Mouse (Mus musculus) kidney, adult 9 months (tissue): Measurements from ENCODE around the gene Olfr482.

ENCODE experiments used
- DNase-seq: peaks from one replicate; pipeline ENCODE4 v3.0.0; 2022

The Olfr482 gene

DNA sequence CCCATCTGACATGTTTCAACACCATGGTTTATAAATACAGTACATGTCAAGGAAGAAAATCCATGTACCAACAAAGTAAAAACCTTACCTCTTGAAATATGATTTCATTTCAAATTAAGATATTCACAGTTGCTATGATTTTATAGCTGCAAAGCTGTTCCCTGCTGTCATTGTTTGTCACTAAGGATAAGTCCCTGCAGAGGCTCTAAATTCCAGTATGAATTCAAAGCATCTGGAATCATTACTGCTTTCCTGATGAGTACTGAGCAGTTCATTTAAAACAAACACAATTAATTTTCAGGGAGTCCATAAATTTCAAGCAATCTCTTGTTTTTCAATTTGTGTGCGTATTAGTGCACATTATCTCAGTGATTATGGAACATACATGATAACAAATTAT is at the start of gene Olfr482:
Gene Olfr482 (minus strand): TSS at position 101 of the 400 bp plus-strand sequence.
- no peak for DNase-seq

DNA sequence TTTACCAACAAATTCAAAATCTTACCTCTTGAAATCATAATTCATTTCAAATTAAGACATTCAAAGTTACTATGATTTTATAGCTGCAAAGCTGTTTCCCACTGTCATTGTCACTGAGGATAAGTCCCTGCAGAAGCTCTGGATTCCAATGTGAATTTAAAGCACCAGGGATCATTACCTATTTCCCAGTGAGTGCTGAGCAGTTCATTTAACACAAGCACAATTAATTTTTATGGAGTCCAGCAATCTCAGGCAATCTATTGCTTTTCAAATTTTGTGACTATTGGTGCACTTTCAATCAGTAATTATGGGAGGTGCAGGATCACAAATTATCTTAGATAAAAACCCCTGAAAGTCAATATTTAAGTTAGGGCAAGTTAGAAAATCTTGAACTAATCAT is 30.0 kb upstream of the Olfr482 start, which contains the start of gene Olfr484:
Gene Olfr484 (minus strand): TSS at position 101 of the 400 bp plus-strand sequence.
- DNase-seq, result no peak

DNA sequence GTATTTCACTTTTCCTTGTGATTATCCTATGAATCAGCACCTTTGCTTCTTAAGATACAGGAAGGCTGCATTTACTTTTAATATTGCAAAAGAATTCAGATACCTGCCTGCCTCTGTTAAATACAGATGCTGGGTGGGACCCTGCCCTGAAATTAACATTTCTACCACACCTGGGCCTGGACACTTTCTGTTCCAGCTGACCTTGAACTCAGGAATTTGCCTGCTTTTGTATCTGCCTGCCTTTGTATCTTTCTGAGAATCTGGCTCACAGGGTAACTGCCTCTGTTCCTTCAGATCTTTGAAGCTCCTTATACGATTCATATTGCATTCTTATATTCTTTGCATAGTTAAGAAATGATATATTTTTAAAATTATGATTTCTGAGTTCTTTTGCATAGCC is 24.0 kb upstream of the Olfr482 start:
- no peak for DNase-seq

DNA sequence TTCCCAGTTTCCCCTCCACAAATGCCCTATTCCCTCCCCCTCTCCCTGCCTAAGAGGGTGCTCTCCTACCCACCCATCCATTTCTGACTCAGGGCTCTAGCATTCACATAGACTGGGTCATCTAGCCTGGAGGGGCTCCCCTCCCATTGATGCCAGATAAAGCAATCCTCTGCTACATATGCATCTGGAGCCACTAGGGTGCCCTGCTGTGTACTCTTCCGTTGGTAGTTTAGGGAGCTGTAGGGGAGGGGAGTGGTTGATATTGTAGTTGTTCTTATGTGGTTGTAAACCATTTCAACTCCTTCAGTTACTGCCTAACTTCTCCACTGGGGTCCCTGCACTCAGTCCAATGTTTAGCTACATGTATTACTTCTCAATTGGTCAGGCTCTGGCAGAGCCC is 23.3 kb upstream of the Olfr482 start:
- DNase-seq, result no peak

DNA sequence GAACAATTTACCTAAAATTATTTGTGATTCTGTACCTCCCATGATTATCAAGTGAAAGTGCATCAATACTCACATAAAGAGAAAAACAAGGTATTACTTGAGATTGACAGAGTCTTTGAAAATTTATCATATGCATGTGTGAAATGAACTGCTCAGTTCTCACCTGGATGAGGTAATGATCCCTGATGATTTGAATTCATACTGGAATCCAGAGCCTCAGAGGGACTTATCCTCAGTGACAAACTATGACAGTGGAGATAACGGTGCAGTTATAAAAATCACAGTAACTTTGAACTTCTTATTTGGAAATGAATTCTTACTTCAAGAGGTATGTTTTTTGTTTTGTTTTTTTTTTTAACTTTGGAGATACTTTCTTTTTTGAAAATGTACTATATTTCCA is 3.2 kb upstream of the Olfr482 start, which contains the start of gene Olfr483:
Gene Olfr483 (plus strand): TSS at position 301 of the 400 bp plus-strand sequence.
- DNase-seq, result no peak

DNA sequence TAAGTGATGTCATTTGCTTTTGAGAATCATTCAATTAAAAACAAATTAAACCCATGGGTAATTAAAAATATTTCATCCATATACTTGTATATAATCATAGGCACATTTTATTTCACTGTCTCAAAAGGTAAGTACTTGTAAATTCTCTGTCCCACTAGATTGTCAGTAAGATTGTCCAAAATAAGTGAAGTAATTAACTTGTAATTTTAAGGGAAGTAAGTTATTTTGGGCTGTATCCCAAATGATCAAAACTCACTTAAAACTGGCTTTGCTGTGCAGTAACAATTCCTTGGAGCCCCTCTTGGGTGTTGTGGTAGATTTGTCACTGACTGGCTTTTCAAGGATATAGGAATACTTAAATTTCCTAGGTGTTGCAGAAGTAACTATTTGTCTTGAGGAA is 17.8 kb downstream of the Olfr482 start, which contains the start of gene Olfr481:
Gene Olfr481 (plus strand): TSS at position 301 of the 400 bp plus-strand sequence.
- no peak for DNase-seq

DNA sequence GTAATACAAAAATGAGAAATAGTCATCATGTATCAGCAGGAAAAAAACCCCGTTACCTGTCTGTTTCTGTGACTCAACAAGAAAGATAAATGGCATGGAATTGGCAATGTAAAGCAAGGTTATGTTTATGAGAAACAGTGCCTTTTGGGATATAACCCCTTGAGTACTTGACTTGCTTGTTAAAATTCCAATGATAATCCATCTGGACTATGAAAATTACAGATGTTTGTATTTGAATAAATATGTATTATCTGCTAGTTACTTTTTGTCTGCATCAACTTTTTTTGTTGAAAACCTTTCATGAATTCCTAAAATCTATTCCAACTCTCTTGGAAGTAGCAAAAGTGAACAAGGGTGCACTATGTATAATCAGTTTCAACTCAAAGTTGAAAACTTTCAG is 30.1 kb downstream of the Olfr482 start, which contains the start of gene Olfr480:
Gene Olfr480 (minus strand): TSS at position 101 of the 400 bp plus-strand sequence.
- no peak for DNase-seq

DNA sequence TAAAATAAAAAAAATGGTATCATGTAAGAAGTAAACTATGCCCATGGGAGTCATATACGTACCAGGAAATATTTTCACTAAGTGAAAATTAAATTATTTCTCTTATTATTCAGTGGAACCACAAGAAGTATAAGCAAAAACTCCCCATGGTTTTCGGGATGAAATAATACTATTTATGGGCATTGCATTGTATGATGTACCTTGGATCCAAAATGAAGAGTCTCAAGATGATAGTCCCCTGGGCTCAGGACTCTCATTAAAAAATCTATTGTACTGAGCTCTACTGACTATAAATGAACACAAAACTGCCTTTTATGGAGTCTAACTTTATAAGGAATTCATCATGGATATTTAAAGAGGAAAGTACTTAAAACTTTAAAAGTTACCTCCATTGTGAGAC is 47.0 kb downstream of the Olfr482 start, which contains the start of gene Olfr479:
Gene Olfr479 (plus strand): TSS at position 301 of the 400 bp plus-strand sequence.
- no peak for DNase-seq
